Mouse (Mus musculus): ENCODE data around the gene Ino80b. TPM values are rescaled to one million over a fixed set of nuclear protein-coding genes. Genes with fewer than 3 reads are reported as not detected.
A peak's percentile ranks its signal among the peaks of the same experiment; 100 is the strongest.

Ino80b gene
- total and polyA plus RNA-seq, 3 experiments, result 14.9 to 30.4 (median 26.1) TPM

GRCm38 (mm10) chr6:83155552-83156238, 30.5 kb upstream of the Ino80b start:
- Histone ChIP-seq H3K27me3 (replicated peaks) (no peaks in the 10 kb centered on the region), H3K4me1 (ENCODE audit: control insufficient read depth in 1 of 2, insufficient read depth in 2 of 2) (peaks cover 15 to 30% of the 10 kb centered on the region in 2 experiments), H3K79me2 (replicated peaks; ENCODE audit: control insufficient read depth, extremely low read depth, insufficient read depth, poor library complexity, severe bottlenecking) (no peaks in the 10 kb centered on the region), H3K36me3 (replicated peaks in 1 of 2; ENCODE audit: control insufficient read depth in 1 of 2, insufficient read depth in 1 of 2, low read length in 1 of 2) (peaks cover 12 to 18% of the 10 kb centered on the region in 2 experiments), H3K9ac (ENCODE audit: insufficient read depth, low read depth) (peak overlapping the region; percentile 51), H3K27ac (ENCODE audit: insufficient read depth, low read depth) (no peak overlapping the region), H3K4me2 (ENCODE audit: insufficient read depth, low read depth, poor library complexity, severe bottlenecking) (peak overlapping the region; percentile 80), H3K9me3 (replicated peaks; ENCODE audit: low read length) (no peaks in the 10 kb centered on the region), H3K4me3 (replicated peaks in 1 of 3; ENCODE audit: low read depth in 2 of 3, low read length in 2 of 3, poor library complexity in 1 of 3) (peak overlapping the region; percentile 58 to 72 (median 62))
- dilution Hi-C loops (cut with MboI; ENCODE audit: extremely low pct_ligation_motif_present, extremely low pct_unique_long_range_greater_than_20kb, low sequenced_read_pairs), result no loop called here
- no peak for DNase-seq (ENCODE audit: extremely low read depth)
- TF ChIP-seq MEF2A (IDR thresholded peaks at IDR 0.05; ENCODE audit: borderline replicate concordance, low read depth, low read length) (no peak), TCF12 (IDR thresholded peaks at IDR 0.05; ENCODE audit: low read depth, low read length) (no peak), POLR2A (IDR thresholded peaks at IDR 0.05; ENCODE audit: low read depth, low read length) (no peak), USF1 (IDR thresholded peaks at IDR 0.05; ENCODE audit: low read depth, low read length) (no peak), MAX (IDR thresholded peaks at IDR 0.05; ENCODE audit: low read length) (no peak), UBTF (IDR thresholded peaks at IDR 0.05; ENCODE audit: low read depth, low read length) (no peak), NELFE (IDR thresholded peaks at IDR 0.05; ENCODE audit: low read depth, low read length) (no peak), RAD21 (IDR thresholded peaks at IDR 0.05; ENCODE audit: low read depth, low read length) (no peak), JUN (IDR thresholded peaks at IDR 0.05; ENCODE audit: insufficient read depth, low read depth, low read length) (no peak), BHLHE40 (IDR thresholded peaks at IDR 0.05; ENCODE audit: low read depth, low read length) (no peak), MYC (IDR thresholded peaks at IDR 0.05; ENCODE audit: low read depth, low read length) (no peak), E2F4 (IDR thresholded peaks at IDR 0.05; ENCODE audit: insufficient replicate concordance, low read depth, low read length) (no peak)
- in situ Hi-C loops (cut with MboI; ENCODE audit: low pct_ligation_motif_present, low pct_unique_long_range_greater_than_20kb, low sequenced_read_pairs), result loop anchor here (5.0 kb wide), 2 partner anchors 38 to 163 kb away; partner anchors contain the start of gene Mogs

GRCm38 (mm10) chr6:83153485-83153884, 28.3 kb upstream of the Ino80b start:
- peaks cover 12 to 24% of the 10 kb centered on the region in 2 experiments for H3K36me3 ChIP-seq (replicated peaks in 1 of 2; ENCODE audit: control insufficient read depth in 1 of 2, insufficient read depth in 1 of 2, low read length in 1 of 2)
- H3K4me1 ChIP-seq (ENCODE audit: control insufficient read depth in 1 of 2, insufficient read depth in 2 of 2), result peaks cover 15 to 29% of the 10 kb centered on the region in 2 experiments
- dilution Hi-C loops (cut with MboI; ENCODE audit: extremely low pct_ligation_motif_present, extremely low pct_unique_long_range_greater_than_20kb, low sequenced_read_pairs), result no loop called here
- no peaks in the 10 kb centered on the region for H3K27me3 ChIP-seq (replicated peaks)
- no peak overlapping the region for H3K9ac ChIP-seq (ENCODE audit: insufficient read depth, low read depth)
- H3K79me2 ChIP-seq (replicated peaks; ENCODE audit: control insufficient read depth, extremely low read depth, insufficient read depth, poor library complexity, severe bottlenecking), result no peaks in the 10 kb centered on the region
- H3K9me3 ChIP-seq (replicated peaks; ENCODE audit: low read length), result no peaks in the 10 kb centered on the region
- in situ Hi-C loops (cut with MboI; ENCODE audit: low pct_ligation_motif_present, low pct_unique_long_range_greater_than_20kb, low sequenced_read_pairs), result no loop called here
- DNase-seq (ENCODE audit: extremely low read depth), result no peak
- H3K4me3 ChIP-seq (replicated peaks in 1 of 3; ENCODE audit: low read depth in 2 of 3, low read length in 2 of 3, poor library complexity in 1 of 3), result no peak overlapping the region
- H3K4me2 ChIP-seq (ENCODE audit: insufficient read depth, low read depth, poor library complexity, severe bottlenecking), result no peak overlapping the region
- TF ChIP-seq ETS1 (conservative IDR thresholded peaks at IDR 0.05; ENCODE audit: low read depth, low read length) (no peak), EP300 (IDR thresholded peaks at IDR 0.05; ENCODE audit: low read length) (no peak), BHLHE40 (IDR thresholded peaks at IDR 0.05; ENCODE audit: low read depth, low read length) (no peak), CHD1 (IDR thresholded peaks at IDR 0.05; ENCODE audit: low read depth, low read length) (no peak), ZNF384 (IDR thresholded peaks at IDR 0.05; ENCODE audit: low read depth, low read length) (no peak), POLR2A (IDR thresholded peaks at IDR 0.05; ENCODE audit: low read depth, low read length) (no peak)
- no peak overlapping the region for H3K27ac ChIP-seq (ENCODE audit: insufficient read depth, low read depth)

Measured in CH12.LX (cell line).